Mouse (Mus musculus): ENCODE results near the gene Olfr370. TPM values are rescaled to one million over a fixed set of nuclear protein-coding genes. Genes with fewer than 3 reads are reported as not detected.

Olfr370 gene
- total and polyA plus RNA-seq, 3 experiments, result not detected

DNA sequence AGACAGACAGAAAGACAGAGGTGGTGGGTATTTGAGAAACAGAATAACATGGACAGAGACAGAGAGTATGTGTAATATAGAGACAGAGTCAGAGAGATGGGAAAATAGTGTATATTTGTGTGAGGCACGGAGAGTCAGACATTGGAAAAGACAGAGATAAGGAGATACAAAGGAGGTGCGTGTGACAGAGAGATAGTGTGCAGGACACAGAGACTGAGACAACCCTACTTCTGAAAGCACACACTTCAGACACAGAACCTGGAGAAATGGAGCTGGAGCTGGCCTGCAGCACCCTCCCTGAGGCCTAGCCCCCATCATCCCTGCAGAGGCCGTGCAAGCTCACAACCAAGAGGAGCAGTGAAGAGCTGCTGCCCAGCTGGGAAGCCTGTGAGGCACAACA, 27.1 kb downstream of the Olfr370 start:
- no peak for TF ChIP-seq MEF2A (IDR thresholded peaks at IDR 0.05; ENCODE audit: borderline replicate concordance, low read depth, low read length)
- no peak for TF ChIP-seq USF1 (IDR thresholded peaks at IDR 0.05; ENCODE audit: low read depth, low read length)
- TF ChIP-seq SIN3A (IDR thresholded peaks at IDR 0.05; ENCODE audit: low read length), result no peak
- no peak for TF ChIP-seq E2F4 (IDR thresholded peaks at IDR 0.05; ENCODE audit: insufficient replicate concordance, low read depth, low read length)
- no peak for TF ChIP-seq HCFC1 (IDR thresholded peaks at IDR 0.05; ENCODE audit: low read depth, low read length)
- TF ChIP-seq ZMIZ1 (IDR thresholded peaks at IDR 0.05; ENCODE audit: low read depth, low read length), result no peak
- no peak for TF ChIP-seq IRF4 (IDR thresholded peaks at IDR 0.05; ENCODE audit: low read depth, low read length)
- no peak for TF ChIP-seq CHD2 (IDR thresholded peaks at IDR 0.05; ENCODE audit: low read length)
- no peak for TF ChIP-seq MYC (IDR thresholded peaks at IDR 0.05; ENCODE audit: low read depth, low read length)
- no peak for TF ChIP-seq SMC3 (IDR thresholded peaks at IDR 0.05; ENCODE audit: low read depth, low read length)
- no peak for TF ChIP-seq TBP (conservative IDR thresholded peaks at IDR 0.05; ENCODE audit: low read depth, low read length)
- no peak for TF ChIP-seq ZC3H11A (IDR thresholded peaks at IDR 0.05; ENCODE audit: low read depth, low read length)
- TF ChIP-seq TCF12 (IDR thresholded peaks at IDR 0.05; ENCODE audit: low read depth, low read length), result no peak
- no peak for TF ChIP-seq CTCF (conservative IDR thresholded peaks at IDR 0.05 in 1 of 2, IDR thresholded peaks at IDR 0.05 in 1 of 2; ENCODE audit: low read depth in 2 of 2, low read length in 2 of 2)
- TF ChIP-seq MAZ (IDR thresholded peaks at IDR 0.05; ENCODE audit: low read depth, low read length), result no peak
- no peak for TF ChIP-seq BHLHE40 (IDR thresholded peaks at IDR 0.05; ENCODE audit: low read depth, low read length)
- TF ChIP-seq ZKSCAN1 (IDR thresholded peaks at IDR 0.05; ENCODE audit: borderline replicate concordance, low read depth, low read length), result no peak
- no peak for TF ChIP-seq ETS1 (conservative IDR thresholded peaks at IDR 0.05; ENCODE audit: low read depth, low read length)
- TF ChIP-seq GABPA (IDR thresholded peaks at IDR 0.05; ENCODE audit: insufficient replicate concordance, low read depth, low read length), result no peak
- no peak for TF ChIP-seq RCOR1 (conservative IDR thresholded peaks at IDR 0.05; ENCODE audit: low read depth, low read length)
- Histone ChIP-seq H3K9me3 (replicated peaks; ENCODE audit: low read length) (no peaks in the 10 kb centered on the region), H3K79me2 (replicated peaks; ENCODE audit: control insufficient read depth, extremely low read depth, insufficient read depth, poor library complexity, severe bottlenecking) (peaks cover 7% of the 10 kb centered on the region), H3K4me1 (ENCODE audit: control insufficient read depth in 1 of 2, insufficient read depth in 2 of 2) (peaks cover 1 to 11% of the 10 kb centered on the region in 2 experiments; a peak in 3 of 4 replicates), H3K4me2 (ENCODE audit: insufficient read depth, low read depth, poor library complexity, severe bottlenecking) (no peak overlapping the region), H3K9ac (ENCODE audit: insufficient read depth, low read depth) (no peak overlapping the region), H3K4me3 (replicated peaks in 1 of 3; ENCODE audit: low read depth in 2 of 3, low read length in 2 of 3, poor library complexity in 1 of 3) (no peak overlapping the region), H3K27me3 (replicated peaks) (no peaks in the 10 kb centered on the region), H3K36me3 (replicated peaks in 1 of 2; ENCODE audit: control insufficient read depth in 1 of 2, insufficient read depth in 1 of 2, low read length in 1 of 2) (no peaks in the 10 kb centered on the region), H3K27ac (ENCODE audit: insufficient read depth, low read depth) (no peak overlapping the region)
- DNase-seq (ENCODE audit: extremely low read depth), result no peak
- dilution Hi-C loops (cut with MboI; ENCODE audit: extremely low pct_ligation_motif_present, extremely low pct_unique_long_range_greater_than_20kb, low sequenced_read_pairs) (no loop called here), in situ Hi-C loops (cut with MboI; ENCODE audit: low pct_ligation_motif_present, low pct_unique_long_range_greater_than_20kb, low sequenced_read_pairs) (no loop called here)

DNA sequence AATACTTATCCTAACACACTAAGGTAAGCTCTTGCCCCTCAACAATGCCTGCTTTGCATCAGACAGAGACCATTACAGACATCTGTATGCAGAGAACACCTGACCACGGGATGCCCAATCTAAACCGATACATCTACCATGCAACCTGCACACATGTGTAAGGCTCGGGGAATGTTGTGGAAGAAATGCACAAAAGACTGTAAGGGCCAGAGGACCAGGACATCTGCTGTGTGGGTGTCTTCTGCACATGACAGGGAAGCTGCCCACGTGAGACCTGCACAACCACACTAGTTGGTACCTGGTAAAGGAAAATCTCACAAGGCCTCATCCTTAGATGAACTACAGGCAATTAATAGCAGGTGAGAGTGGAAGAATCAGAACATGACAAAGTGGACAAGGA, 27.7 kb downstream of the Olfr370 start:
- Histone ChIP-seq H3K9ac (ENCODE audit: insufficient read depth, low read depth) (no peak overlapping the region), H3K27ac (ENCODE audit: insufficient read depth, low read depth) (no peak overlapping the region), H3K4me2 (ENCODE audit: insufficient read depth, low read depth, poor library complexity, severe bottlenecking) (no peak overlapping the region), H3K9me3 (replicated peaks; ENCODE audit: low read length) (no peaks in the 10 kb centered on the region), H3K4me1 (ENCODE audit: control insufficient read depth in 1 of 2, insufficient read depth in 2 of 2) (peaks cover 6 to 17% of the 10 kb centered on the region in 2 experiments), H3K4me3 (replicated peaks in 1 of 3; ENCODE audit: low read depth in 2 of 3, low read length in 2 of 3, poor library complexity in 1 of 3) (no peak overlapping the region), H3K36me3 (replicated peaks in 1 of 2; ENCODE audit: control insufficient read depth in 1 of 2, insufficient read depth in 1 of 2, low read length in 1 of 2) (peaks cover 0 to 2% of the 10 kb centered on the region in 2 experiments), H3K27me3 (replicated peaks) (no peaks in the 10 kb centered on the region), H3K79me2 (replicated peaks; ENCODE audit: control insufficient read depth, extremely low read depth, insufficient read depth, poor library complexity, severe bottlenecking) (peaks cover 13% of the 10 kb centered on the region)
- in situ Hi-C loops (cut with MboI; ENCODE audit: low pct_ligation_motif_present, low pct_unique_long_range_greater_than_20kb, low sequenced_read_pairs), result no loop called here
- dilution Hi-C loops (cut with MboI; ENCODE audit: extremely low pct_ligation_motif_present, extremely low pct_unique_long_range_greater_than_20kb, low sequenced_read_pairs), result no loop called here
- TF ChIP-seq ELF1 (IDR thresholded peaks at IDR 0.05; ENCODE audit: low read depth, low read length), result no peak
- no peak for TF ChIP-seq ZKSCAN1 (IDR thresholded peaks at IDR 0.05; ENCODE audit: borderline replicate concordance, low read depth, low read length)
- TF ChIP-seq ZMIZ1 (IDR thresholded peaks at IDR 0.05; ENCODE audit: low read depth, low read length), result no peak
- no peak for TF ChIP-seq JUND (conservative IDR thresholded peaks at IDR 0.05; ENCODE audit: low read depth, low read length)
- DNase-seq (ENCODE audit: extremely low read depth), result no peak

All from CH12.LX (cell line).